Mouse (Mus musculus) limb, embryonic 10.5 days (tissue): ENCODE measurements around the gene Srxn1. TPM values are rescaled to one million over a fixed set of nuclear protein-coding genes. Genes with fewer than 3 reads are reported as not detected.

ENCODE experiments used
- DNase-seq: peaks from one replicate; pipeline ENCODE4 v3.0.0-alpha.2; 2017; ENCODE audit warnings: low spot score
- H3K27ac ChIP-seq: fragments of 300-500 bp; sonication (generic); 2 replicates; pipeline ENCODE4 v1.5.1; 2016; ENCODE audit warnings: mild to moderate bottlenecking
- H3K27me3 ChIP-seq: fragments of 300-500 bp; sonication (generic); 2 replicates; pipeline ENCODE4 v1.6.1; 2016; ENCODE audit warnings: low read depth, mild to moderate bottlenecking; ENCODE audit not compliant: poor library complexity, severe bottlenecking
- H3K36me3 ChIP-seq: fragments of 300-500 bp; sonication (generic); 2 replicates; pipeline ENCODE4 v1.6.1; 2016; ENCODE audit warnings: mild to moderate bottlenecking, moderate library complexity
- H3K4me1 ChIP-seq: fragments of 300-500 bp; sonication (generic); 2 replicates; pipeline ENCODE4 v1.6.1; 2016
- H3K4me3 ChIP-seq: fragments of 300-500 bp; sonication (generic); 2 replicates; pipeline ENCODE4 v1.5.1; 2016; ENCODE audit warnings: mild to moderate bottlenecking, moderate library complexity
- H3K9me3 ChIP-seq: fragments of 300-500 bp; sonication (generic); replicated peaks from 2 replicates; pipeline ENCODE4 v1.6.1; 2016; ENCODE audit warnings: mild to moderate bottlenecking
- WGBS: fragments of 180-500 bp; shearing (Covaris S2); methylation state at CpG from one replicate; pipeline ENCODE4 v1.1.7; 2016; 5-methylcytosine and 5-hydroxymethylcytosine counted together
- polyA plus RNA-seq: library from polyadenylated mRNA; unstranded; fragments of >200 nt; fragmentation: Nextera tagmentation; extraction: Ambion mirVana; gene quantifications from 2 replicates; pipeline ENCODE4 v1.2.1, GENCODE M21; 2016

Srxn1 gene
- polyA plus RNA-seq, 1 experiment from 2014 or later: 8.0 TPM

DNA sequence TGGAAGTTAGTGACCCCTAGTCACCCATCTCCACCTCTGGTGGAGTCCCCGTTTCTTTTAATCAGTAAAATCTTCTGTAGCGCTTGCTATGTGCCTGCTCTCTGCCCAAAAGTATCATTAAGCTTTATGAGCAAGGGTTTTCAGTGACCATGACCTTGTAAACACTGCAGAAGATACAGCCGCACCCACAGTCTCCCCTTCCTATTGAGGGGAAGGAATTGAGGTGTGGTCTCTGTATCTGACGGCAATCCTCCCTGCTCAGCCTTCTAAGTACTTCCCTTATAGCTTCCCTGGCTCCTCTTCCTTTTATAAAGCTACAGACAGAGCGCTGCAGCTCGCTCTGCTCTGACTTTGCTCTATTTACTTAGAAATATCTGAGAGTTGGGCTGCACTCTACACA lies 51.2 kb downstream of the Srxn1 start:
- Histone ChIP-seq H3K4me3 (no peak overlapping the region), H3K36me3 (no peaks in the 10 kb centered on the region), H3K9me3 (no peaks in the 10 kb centered on the region), H3K27me3 (no peaks in the 10 kb centered on the region), H3K4me1 (peaks cover 27% of the 10 kb centered on the region), H3K27ac (no peak overlapping the region)
- 82% methylated on average over 6 of the region's 6 CpGs for WGBS
- DNase-seq: no peak

DNA sequence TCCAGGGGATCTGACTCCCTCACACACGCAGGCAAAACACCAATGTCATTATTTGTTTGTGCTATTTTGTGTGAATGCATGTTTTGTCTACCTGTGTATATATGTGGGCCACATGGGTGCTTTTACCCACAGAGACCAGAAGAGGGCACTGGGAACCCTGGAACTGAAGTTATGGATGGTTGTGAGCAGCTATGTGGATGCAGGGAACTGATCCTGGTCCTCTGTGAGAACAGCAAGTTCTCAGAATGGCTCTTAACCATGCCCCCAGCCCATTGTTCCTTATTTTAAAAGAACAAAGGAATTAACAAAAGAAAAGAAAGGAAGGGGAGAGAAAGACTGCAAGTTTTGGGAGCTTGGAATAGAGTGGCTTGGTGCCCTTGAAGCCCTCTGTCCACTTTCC lies 54.2 kb downstream of the Srxn1 start:
- DNase-seq: no peak
- 91% methylated on average over 1 of the region's 1 CpGs for WGBS
- peaks cover 20% of the 10 kb centered on the region for H3K4me1 ChIP-seq
- H3K27ac ChIP-seq: no peak overlapping the region
- H3K4me3 ChIP-seq: no peak overlapping the region
- H3K9me3 ChIP-seq: no peaks in the 10 kb centered on the region
- H3K36me3 ChIP-seq: no peaks in the 10 kb centered on the region
- no peaks in the 10 kb centered on the region for H3K27me3 ChIP-seq

Other genes starting within 250 kb of the Srxn1 start
- gene Angpt4, start 194.3 kb upstream of the Srxn1 start, polyA plus RNA-seq: 0.46 and 0.48 TPM in 2 replicates
- 35.0 and 37.9 TPM in 2 replicates for gene Fam110a, start 125.3 kb upstream of the Srxn1 start, polyA plus RNA-seq
- 0.77 and 1.3 TPM in 2 replicates for gene Slc52a3, start 109.0 kb upstream of the Srxn1 start, polyA plus RNA-seq
- gene Scrt2, start 24.0 kb upstream of the Srxn1 start, polyA plus RNA-seq: not detected in 2 replicates
- 27.3 and 29.8 TPM in 2 replicates for gene Tcf15, start 38.0 kb downstream of the Srxn1 start, polyA plus RNA-seq
- 77.4 and 77.6 TPM in 2 replicates for gene Csnk2a1, start 121.3 kb downstream of the Srxn1 start, polyA plus RNA-seq
- gene Tbc1d20, start 188.3 kb downstream of the Srxn1 start, polyA plus RNA-seq: 31.2 and 37.1 TPM in 2 replicates
- 85.8 and 92.6 TPM in 2 replicates for gene Rbck1, start 227.1 kb downstream of the Srxn1 start, polyA plus RNA-seq
- 2.6 and 3.2 TPM in 2 replicates for gene Trib3, start 238.5 kb downstream of the Srxn1 start, polyA plus RNA-seq